Mouse (Mus musculus) adrenal gland, postnatal 36 days (tissue): ENCODE measurements around the gene Mib2. TPM values are rescaled to one million over a fixed set of nuclear protein-coding genes. Genes with fewer than 3 reads are reported as not detected.
"Not testable (repeated sequence)": the region's sequence is repeated elsewhere in the genome, so short reads cannot be mapped to it uniquely, and the experiment has no call there.

Experiments used
- DNase-seq, 2 experiments: peaks; one replicate each; pipeline ENCODE4 v3.0.0; 2021; ENCODE audit warnings: mixed read lengths in 1 of 2
- total RNA-seq, 2 experiments: library from RNA; stranded (reverse); gene quantifications; 2 replicates each; pipeline ENCODE4 v1.2.3; 2021

The Mib2 gene
- total RNA-seq, 2 experiments from 2014 or later, result 43.6 to 48.9 TPM

DNA sequence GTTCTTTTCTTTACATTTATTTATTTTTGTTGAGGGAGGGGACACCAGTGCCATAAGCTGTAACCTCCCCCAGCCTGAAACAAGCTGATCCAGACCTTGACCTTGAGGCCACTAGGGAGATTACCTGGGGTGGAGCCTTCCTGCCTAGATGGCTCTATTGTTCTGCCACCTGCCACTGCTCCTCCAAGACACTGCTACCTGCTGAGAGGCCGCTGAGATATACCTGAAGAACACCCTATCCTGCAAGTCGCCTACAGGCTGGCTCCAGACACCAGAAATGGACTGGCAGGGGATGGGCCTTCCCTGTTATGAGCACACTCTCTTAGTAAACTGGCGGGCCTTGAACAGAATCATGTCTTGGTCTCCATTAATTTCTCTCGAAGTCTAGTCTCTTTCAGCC, 1.2 kb upstream of the Mib2 start:
- DNase-seq, result not testable (repeated sequence)

GRCm38 (mm10) chr4:155669598-155670075, 639 bp upstream of the Mib2 start:
- DNase-seq, result no peak

- DNase-seq, result no peak
Observed at GRCm38 (mm10) chr4:155666903-155667302, 2.1 kb downstream of the Mib2 start.

GRCm38 (mm10) chr4:155660641-155661040, 8.4 kb downstream of the Mib2 start:
- DNase-seq, result peak; percentile 56 to 64

- no peak for DNase-seq
Observed at GRCm38 (mm10) chr4:155658961-155659360, 10.0 kb downstream of the Mib2 start.

DNA sequence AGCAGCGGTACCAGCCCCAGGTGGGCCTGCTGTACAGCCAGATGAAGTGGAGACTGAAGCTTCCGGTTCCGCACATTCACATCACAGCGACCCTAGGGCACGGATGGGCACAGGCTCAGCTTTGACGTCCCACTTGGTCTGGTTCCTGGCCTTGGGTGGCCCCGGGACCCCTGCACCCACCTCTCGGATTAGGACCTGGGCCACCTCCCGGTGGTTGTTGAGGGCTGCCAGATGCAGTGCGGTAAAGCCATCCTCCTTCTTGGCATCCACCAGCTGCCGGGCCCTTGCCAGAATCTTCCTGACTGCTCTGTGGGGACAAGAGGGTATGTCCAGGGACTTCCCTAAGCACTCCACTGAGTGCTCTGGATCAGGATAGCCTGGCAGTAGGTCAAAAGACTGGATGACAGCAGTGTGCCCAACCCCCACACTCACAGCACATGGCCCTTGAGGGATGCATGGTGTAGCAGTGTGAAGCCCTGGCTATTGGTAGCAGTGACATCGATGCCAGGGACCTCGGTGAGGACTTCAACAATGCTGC, 12.7 kb downstream of the Mib2 start:
- DNase-seq, result no peak

GRCm38 (mm10) chr4:155654456-155655298, 14.3 kb downstream of the Mib2 start:
- peak; percentile 30 to 67 for DNase-seq

DNA sequence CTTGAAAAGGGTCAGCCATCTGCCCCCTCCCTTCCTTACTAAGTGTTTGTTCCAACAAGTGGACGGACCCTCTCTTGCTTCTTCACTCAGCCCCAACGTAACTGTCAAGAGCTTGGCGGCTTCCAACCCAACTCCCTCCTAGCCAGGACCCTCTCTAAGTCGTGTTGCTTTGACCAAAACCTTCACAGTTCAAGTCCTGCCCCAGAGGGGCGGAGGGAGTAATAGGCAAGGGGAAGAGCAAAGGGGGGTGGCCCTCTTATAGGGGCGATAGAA, 14.9 kb downstream of the Mib2 start:
- DNase-seq, result no peak

DNA sequence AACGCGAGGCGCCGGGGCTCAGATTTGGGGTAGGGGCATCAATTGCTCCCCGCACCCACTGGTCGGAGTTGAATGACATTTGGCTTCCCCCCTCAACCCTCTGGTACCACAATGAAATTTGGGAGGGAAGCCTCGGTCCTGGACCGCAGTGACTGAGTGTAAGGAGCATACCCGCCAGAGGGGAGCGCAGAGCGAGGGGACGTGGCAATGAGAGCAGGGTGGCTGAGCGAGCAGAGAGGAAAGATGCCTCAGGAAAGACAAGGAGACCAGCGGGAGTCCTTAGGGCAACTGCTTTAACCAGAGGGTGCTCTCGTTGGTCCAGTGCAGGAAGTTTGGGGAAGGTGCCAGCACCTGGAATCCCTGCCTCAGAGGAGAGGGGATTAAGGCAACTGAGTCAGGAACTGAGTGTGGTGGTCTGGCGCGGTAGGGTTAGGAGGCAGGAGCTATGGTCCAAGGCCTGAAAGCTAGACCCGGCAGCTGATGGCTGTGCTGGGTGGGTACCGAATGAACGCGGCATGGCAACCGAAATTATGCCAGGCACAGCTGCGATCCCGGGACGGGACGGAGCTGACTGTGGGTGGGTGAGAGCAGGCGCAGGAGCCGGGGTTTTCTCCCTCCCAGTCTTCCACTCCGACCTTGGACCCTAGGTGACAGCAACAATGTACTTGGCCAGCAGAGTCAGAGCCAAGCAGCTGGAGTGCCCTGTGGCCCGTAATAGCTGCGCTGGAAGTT, 15.4 kb downstream of the Mib2 start:
- peak; percentile 21 to 40 for DNase-seq

DNA sequence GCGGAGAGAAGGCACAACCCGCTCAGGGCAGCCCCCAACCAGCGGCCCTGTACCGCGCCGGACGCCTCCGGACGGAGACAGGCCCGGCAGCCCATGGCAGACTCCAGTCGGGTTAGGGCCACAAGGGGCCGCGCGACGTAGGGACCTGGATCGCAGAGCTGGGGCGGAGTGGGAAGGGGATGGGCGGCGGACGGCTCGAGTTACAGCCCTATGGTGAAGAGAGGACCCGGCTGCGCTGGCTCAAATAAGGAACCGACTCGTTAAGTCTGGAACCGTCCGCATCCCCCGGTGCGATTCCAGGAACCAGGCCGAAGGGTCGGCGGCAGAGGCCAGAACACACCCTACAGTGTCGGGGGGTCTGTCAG, 15.9 kb downstream of the Mib2 start, which contains the start of gene Mmp23:
Gene Mmp23 (minus strand): TSS at position 299 of the 365 bp plus-strand sequence.
- peak; percentile 34 to 49 for DNase-seq

DNA sequence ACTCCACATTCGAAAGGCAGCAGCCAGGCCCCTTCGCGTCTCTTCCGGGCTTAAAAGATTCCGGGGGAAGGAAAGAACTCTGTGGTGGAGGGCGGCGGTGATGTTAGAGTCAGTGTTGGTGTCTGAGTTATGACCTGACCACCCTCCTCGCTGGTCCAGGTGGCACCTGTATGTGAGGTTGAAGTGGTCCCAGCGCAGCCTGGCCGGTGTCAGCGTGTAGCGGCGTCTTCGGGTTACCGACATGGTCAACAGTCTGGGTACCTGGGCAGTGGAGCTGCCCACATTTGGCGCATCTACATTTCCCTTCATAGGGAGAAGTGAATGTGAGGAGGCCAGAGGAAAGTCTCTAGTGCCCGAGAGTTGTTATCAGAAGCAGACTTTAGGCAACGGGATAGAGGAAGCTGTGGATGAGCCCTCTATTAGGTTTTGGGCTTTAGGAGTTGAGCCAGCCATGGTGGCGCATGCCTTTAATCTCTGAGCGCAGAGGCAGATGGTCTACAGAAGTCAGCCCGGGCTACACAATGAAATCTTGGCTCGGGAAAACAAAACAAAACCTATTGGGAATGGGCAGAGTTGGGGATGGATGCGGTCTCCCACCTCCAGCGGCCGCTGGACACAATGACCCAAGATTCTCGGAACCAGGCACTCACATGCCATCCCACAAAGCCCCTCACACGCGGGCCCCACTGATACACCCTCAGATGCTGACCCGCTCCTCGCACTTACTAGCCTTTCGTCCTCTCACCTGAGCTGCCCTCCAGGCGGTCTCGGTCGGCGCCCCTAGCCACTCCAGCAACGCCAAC, 16.5 kb downstream of the Mib2 start:
- DNase-seq, result no peak

DNA sequence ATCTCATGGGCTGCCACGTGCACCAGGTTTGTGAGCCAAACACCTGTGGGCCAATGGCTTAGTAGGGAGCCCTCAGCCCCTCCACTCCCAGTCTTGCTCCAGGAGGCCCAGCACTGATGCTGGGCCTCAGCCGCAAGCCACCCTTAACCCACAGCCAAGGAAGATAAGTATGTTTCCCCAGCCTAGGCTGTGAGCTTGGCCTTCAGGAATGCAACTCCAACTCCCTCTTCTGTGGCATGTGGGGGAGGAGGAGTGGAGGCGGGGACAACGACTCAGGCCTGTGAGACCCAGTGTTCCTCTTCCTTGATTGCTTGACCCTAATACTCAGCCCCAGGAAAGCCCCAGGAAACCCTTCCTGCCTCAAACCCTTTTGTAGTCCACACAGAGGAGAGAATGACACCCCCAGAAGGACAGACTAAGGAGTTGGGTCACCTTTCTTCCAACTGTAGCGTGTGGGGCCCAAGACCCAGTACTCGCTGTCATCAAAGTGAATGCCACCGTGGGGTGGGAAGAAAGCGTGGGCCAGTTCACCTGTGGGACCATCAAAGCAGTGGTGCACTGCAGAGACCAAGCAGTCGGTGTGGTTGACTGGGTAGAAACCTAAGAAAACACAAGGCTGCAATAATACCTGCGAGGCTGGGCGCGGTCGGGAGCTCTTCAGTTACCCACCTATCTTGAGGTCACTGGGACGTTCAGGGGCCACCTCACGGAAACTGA, 17.3 kb downstream of the Mib2 start:
- DNase-seq, result peak in 1 of 2 experiments; percentile 29

- no peak for DNase-seq
Observed at GRCm38 (mm10) chr4:155649355-155649754, 19.6 kb downstream of the Mib2 start.

- DNase-seq, result no peak
Observed at GRCm38 (mm10) chr4:155645721-155646120, 23.3 kb downstream of the Mib2 start.

DNA sequence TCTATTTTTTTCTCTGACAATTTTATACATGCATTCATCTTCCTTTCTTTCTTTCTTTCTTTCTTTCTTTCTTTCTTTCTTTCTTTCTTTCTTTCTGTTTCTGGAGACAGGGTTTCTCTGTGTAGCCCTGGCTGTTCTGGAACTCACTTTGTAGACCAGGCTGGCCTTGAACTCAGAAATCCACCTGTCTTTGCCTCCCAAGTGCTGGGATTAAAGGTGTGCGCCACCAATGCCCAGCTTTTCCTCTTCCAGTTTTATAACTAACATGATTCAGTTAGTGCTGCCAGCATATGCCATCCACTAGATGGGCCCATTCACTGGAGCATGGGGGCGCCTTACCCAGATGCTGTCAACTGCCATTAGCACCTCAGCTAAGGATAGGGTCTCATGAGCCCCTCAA, 23.7 kb downstream of the Mib2 start, which contains the start of gene Gm10563:
Gene Gm10563 (minus strand): TSS at position 101 of the 400 bp plus-strand sequence.
- DNase-seq, result not testable (repeated sequence)

- DNase-seq, result no peak
Observed at GRCm38 (mm10) chr4:155643531-155643930, 25.5 kb downstream of the Mib2 start.

- no peak for DNase-seq
Observed at GRCm38 (mm10) chr4:155635766-155636499, 33.1 kb downstream of the Mib2 start.

- no peak for DNase-seq
Observed at GRCm38 (mm10) chr4:155630267-155630666, 38.7 kb downstream of the Mib2 start.

- DNase-seq, result peak; percentile 95 to 96
Observed at GRCm38 (mm10) chr4:155624338-155625291, 44.4 kb downstream of the Mib2 start, which contains the start of gene Cdk11b. Gene Cdk11b (plus strand): TSS chr4:155624854.
